Mouse (Mus musculus) cerebellum, adult 2 months (tissue): ENCODE results near the gene Rbfox1.

Experiments
- CTCF ChIP-seq: fragments of 200-500 bp; IDR thresholded peaks from 2 replicates; pipeline ENCODE4 v1.5.1; 2011; ENCODE audit warnings: low read depth, mild to moderate bottlenecking, control low read depth, low read length, moderate library complexity, borderline replicate concordance; ENCODE audit not compliant: insufficient read depth
- POLR2A ChIP-seq: fragments of 200-500 bp; IDR thresholded peaks from 2 replicates; pipeline ENCODE4 v1.6.1; 2011; ENCODE audit warnings: low read length, control low read depth, borderline replicate concordance; ENCODE audit not compliant: insufficient read depth

DNA sequence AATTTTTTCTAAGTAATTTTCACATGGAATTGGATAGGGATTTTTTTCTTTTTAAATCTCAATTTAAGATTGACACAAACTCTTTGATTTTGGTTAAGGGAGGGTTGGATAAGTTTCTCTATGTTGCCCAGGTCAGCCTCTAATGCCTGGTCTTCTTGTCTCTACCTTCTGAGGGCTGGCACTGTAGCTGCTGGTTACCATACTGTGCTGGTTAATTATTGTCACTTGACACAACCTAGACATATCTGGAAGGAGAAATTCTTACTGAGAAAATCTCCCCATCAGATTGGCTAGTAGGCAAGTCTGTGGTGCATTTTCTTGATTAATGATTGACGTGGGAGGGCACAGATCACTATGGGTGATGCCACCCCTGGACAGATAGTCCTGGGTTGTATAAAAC is 177.3 kb downstream of the Rbfox1 start:
- no peak for TF ChIP-seq CTCF
- TF ChIP-seq POLR2A: no peak
